Mouse (Mus musculus) lung, adult 18-20 months (tissue): ENCODE measurements around the gene Enpp1.

Experiments used
- DNase-seq, 2 experiments: peaks; one replicate each; pipeline ENCODE4 v3.0.0; 2022; ENCODE audit warnings: mixed read lengths in 2 of 2

Gene Enpp1

DNA sequence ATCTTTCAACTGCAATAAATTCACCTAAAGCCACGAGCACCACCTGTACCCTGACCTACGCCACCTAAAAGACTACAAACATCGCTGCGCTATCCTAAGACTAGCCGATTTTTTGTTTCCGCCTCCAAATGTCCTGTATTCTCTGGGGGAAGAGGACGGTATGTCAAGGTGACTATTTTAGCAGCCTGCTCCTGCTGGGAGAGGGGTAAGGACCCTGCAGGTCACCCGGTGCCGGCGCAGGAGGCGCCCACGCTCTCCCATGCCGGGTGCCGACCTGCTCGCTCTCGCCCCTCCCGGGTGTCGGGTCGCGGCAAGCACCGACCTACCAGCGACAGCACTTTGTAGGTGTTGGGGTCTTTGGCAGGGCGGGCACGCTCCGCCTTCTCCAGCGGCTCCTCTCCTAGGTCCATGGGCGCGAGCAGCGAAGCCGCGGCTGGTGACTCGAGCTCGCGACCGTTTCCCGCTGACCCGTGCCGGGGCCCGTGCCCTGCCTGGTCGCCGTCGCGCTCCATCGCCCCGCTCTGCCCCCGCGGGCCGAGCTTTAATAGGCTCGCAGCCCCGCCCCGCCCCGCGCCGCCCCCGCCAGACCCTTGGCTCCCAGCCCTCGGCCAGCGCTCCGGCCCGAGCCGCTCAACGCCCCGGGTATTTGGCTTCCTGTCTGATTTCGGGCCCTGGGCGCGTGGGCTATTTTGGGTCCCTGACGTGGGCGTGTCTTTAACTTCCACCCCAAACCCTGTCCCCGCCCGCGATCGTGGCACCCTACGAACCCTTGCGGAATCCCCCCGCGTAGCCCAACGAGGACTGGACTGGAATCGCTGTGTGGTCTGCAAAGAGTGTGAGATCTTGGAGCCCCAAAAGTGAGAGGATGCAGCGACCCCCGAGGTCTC is at the start of gene Enpp1:
Gene Enpp1 (minus strand): TSS at position 680 of the 887 bp plus-strand sequence.
- DNase-seq: peak; percentile 42 to 45

DNA sequence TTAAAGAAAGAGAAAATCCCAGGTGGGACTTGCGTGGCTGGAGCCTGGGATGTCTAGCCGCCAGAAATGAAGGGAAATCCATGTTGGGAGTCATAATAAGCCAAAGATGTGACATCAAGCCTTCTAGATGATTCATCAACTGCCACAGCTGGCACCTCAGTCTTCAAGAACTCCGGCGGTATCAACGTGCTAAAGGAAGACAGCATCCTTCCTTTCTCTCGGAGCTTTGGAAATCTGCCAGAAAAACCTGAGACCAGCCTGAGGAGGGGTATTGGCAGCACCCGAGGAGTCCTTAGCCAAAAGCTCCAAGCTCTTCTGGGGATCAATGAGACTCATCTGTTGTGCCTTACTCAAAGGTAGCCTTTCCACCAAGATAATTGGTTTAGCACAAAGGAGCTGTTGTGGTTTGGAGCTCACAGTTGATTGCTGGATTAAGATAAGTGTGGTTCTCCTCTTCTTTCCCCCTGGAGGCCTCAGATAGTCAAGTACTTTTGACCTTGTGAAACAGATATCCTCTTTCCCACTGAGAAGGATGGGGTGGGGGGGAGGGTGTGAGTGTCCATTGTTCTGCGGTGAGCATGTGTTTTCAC is 46.5 kb upstream of the Enpp1 start:
- DNase-seq: no peak

DNA sequence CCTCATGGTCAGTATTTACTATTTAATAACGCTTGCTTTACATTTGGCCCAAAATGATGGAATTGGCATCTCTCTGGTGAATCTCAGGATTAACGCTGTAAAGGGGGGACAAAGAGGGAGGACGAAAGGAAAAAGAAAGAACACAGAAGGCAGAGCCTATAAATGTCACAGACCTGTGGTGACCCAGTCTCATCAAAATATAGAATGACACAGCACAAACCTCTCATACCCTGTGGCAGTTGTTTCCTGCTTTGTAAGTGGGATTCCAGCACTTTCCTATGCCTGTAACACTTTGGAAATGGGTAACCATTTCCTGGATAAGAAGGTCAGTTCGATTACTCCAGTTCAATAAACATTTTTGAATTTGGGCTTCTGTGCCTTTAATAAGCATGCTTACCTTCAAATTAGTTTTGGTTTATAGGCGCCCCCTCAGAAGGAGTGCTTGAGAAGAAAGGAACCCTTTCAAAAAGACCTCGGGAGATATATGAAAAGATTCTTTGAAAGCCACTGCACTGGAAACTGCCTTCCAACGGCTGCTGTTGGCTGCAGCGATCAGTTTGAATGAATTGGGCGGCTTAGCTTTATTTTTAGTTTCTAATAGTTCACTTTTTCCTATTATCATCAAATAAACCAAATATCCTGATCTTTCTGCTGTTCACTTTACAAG is 43.0 kb upstream of the Enpp1 start:
- no peak for DNase-seq

DNA sequence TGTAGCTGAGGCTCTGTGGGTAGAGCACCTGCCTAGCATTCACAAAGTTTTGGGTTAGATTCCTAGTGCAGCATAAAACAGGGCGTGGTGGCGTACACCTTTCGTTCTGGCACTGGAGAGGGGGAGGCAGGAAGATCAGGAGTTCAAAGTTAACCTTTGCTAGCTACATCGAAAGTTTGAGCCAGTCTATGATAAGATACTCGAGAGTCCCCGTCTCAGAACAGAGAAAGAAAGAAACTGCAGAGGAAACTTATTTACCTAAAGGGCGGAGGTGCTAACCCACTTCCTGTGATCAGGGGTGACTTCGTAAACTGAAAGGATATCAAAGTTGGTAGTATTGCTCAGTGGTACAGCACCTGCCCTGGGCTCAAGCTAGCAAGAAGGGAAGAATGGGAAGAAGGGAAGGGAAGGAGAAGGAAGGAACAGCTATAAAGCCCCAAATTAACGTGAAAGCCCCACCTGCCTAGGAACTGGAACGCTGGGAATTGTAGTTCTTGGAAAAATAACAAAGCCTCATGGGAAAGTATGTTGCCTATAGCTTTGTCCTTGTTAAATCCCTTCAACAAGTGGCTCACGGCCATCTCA is 42.4 kb upstream of the Enpp1 start:
- peak; percentile 1 to 4 for DNase-seq

DNA sequence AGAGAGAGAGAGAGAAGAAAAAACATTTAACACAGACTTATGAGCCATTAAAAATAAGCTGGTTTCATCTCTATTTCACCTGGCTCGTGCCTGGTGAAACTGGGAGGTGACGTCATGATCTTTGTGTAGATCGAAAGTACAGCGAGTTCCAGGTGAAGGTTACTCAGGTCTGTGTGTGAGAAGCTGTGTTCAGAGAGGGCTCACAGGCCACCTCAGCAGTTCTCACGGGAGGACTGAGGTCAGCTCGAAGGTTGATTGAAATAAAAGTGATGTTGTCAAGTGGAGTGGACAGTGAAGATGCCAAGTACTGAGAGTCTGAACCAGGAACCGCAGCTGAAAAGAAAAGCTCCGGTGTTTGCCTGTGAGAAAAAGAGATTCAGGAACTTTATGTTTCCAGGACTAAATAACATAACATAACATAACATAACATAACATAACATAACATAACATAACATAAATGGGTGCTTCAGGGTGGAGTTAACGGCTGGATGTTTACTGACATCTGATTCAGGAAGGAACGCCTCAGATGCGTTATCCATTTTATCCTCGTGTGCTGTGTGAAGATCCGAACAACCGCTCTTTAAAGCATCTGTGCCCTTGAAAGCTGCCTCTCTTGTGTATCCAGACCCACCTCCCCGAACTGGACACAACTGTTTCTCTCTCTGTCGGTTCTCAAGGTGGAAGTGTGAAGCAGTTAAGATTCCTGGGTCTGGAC is 41.7 kb upstream of the Enpp1 start:
- DNase-seq: peak; percentile 14 to 30

DNA sequence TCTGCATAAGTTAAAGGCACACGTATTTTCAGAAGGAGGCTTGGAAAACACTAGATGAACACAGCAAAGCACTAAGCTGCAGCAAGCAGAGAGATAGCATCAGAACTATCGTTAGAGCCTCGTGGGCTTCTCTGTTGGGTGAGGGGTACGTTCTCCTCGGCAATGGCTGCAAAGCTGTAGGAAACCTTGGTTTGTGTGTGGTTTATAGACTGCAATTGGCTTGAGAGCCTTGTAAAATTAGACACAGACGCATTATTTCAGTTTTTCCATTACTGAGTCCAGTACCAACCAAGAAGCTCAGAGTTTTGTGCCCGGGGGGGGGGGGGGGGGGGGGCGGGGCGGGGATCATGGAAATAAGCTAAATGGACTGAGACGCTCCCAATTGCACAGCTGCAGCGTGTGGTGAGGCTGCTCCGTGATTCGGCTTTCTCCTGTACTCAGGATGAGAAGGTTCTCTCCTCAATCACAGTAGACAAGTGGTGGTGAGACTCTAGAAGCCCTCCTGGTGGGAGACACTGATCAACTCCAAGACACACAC is 31.1 kb upstream of the Enpp1 start:
- no peak for DNase-seq

DNA sequence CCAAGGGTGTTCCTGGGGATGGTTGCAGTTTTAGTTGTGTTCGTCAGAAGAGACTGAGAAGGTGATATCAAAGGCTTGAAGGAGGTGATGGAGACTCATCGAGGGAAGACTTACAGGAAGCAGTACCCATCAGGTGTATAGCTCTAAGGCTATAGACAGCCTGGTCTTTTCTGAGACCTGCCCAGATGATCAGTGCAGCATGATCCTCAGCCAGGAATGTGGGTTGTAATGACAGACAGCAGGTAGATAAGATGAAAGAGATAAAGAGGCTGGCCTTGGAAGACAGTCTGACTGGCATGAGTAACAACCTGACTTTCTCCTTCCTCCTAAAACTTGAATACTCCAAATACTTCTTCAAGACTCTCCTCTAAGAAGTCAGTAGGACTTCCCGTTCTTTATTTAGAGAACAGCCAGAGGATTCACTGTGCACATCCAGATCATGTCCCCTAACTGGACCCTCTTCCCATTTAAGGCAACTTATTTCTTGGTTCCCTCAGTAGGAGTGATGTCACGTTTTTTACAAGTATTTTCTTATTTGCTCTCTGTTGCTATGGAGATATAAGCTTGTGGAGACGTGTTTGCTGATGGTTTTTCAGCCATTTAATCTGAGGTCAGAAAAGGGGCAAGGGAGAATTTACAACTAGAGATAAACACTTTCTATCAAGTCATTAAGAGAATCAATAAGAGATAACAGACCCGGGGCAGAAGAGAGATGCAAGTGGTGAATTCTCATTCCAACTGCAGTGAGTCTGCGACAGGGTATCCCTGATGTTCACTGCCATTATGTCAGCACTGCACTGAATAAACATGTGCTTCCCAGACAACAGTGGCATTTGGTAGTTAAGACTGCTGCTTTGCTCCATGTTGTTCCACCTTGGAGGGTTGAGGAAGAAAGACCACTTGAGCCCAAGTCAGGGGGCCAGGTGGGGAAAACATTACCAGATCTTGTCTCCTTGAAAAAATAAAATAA is 29.6 kb upstream of the Enpp1 start:
- DNase-seq: no peak

DNA sequence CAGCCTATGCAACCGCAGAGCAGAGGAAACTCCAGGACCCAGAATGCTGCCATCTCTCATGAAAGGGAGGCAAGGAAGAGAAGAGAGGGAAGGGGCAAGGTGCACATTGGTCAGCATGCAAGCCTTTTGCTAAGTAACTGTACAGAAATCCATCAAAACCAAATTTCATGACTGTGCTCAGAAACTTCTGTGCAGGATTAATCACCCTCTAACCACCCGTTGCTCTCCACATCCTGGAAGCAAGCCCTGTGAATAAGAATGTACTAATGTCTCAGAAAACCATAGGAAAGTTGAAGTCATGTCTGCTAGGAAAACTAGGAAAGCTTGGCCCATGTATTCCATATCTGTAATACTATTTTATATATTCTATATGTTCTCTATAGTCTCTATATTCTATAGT is 27.2 kb upstream of the Enpp1 start:
- no peak for DNase-seq

DNA sequence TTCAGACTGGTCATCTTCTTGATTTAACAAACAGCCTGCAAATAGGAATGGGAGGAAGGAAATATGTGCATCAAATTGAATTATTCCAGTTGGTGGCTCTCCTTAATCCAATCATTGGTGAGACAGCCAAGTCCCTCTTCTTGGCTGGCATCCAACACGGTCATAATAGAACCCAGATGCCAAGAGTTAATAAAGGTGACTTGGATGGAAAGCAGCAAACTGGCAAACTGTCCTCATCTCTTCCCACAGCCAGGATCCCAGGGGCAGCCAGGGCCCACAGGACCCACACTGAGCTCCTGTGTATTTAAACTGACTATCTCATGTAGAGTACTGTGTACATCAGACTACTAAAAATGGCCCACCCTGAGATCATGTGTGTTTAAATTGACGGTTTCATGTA is 26.5 kb upstream of the Enpp1 start:
- no peak for DNase-seq

DNA sequence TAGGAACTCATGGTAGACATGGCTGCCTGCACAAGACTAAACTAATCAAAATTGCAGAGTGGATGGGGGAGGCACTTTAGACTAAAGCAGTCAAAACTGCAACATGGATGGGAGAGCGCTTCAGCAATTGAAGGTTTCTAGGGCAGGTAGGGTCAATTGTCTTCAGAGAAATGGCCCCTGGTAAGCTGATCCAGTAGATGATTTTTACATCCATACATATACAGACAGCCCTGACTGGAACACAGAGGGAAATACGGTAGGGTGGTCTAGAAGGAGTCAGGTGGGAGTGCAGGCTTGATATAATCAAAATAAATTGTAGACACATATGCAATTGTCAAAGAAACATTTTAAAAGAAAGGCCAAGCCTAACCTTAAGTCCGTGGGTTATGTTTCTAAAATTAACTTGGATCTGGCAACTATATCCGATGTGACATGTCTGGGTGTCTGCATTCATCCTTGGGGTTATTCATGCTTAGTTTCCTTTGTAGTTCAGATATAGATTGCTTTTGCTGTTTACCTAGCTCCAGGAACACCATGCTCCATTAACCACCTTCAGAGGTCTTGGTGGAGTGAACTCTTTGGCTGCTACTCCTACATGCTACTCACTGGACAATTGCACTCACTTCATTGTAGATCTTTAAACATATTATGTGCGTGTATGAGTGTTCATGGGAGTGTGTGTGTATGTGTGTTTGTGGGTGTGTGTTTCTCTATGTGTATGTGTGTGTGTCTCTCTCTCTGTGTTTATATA is 23.2 kb upstream of the Enpp1 start:
- DNase-seq: no peak

DNA sequence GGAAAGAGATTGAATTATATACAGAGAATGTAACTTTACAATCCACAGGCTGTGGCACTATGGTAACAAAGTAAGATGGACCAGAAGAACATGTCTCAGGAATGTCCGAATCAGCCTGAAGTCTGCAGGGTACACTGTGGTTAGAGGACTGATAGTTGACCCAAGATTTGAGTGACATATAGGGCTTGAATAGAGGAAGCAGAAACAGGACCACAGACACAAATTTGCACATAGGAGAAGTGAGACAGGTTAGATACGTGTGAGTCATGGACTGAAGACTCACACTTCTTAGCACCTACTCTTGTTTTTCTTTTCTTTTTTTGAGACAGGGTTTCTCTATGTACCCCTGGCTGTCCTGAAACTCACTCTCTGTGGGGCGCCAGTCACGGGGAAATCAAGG is 15.5 kb upstream of the Enpp1 start:
- no peak for DNase-seq

DNA sequence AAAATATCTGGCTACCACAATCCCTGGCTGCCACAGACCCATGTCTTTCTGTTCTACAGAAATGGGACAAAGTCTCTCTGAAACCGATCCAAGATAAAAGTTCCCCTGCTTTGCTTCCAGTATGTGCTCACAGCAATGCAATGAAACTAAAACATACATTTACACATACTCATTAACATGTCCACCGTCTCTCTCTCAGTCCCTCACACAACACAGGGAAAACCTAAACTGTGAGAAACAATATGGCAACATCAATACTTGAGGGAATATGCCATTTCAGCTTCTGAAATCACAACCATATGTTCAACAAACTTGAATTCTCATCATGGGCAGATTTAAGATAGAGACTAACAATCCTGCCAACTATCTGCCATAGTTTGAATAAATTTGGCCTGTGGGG is 13.2 kb upstream of the Enpp1 start:
- DNase-seq: no peak

DNA sequence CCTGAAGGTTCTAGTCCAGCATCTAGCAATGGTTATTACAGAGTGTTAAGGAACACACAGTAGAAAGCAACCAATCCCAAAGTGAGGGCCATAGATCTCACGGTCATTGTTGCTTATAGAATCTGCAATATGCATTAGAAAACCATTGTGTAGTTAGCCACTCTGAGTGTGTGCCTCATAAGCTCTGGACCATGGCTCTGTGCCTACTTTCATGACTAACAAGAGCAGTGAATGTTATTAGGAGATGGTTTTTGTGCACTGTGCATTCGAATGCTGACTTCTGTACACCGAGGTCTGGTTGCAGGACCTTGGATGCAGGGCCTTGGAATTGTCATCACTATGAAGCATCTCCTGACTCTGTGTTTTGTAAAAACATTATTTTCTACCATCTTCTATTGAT is 9.9 kb upstream of the Enpp1 start:
- DNase-seq: no peak

DNA sequence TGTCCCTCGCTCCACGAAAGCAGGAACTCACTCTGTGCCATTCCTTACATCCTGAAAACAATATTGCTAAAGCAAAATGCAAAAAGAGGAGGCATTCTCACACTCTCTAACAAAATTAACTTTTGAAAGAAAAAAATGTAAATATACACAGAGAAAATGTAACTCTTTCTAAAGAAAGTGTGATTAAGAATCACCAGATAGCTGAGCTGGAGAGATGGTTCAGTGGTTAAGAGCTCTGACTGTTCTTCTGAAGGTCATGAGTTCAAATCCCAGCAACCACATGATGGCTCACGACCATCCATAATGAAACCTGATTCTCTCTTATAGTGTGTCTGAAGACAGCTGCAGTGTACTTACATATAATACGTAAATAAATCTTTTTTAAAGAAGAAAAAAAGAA is 7.4 kb upstream of the Enpp1 start:
- no peak for DNase-seq

DNA sequence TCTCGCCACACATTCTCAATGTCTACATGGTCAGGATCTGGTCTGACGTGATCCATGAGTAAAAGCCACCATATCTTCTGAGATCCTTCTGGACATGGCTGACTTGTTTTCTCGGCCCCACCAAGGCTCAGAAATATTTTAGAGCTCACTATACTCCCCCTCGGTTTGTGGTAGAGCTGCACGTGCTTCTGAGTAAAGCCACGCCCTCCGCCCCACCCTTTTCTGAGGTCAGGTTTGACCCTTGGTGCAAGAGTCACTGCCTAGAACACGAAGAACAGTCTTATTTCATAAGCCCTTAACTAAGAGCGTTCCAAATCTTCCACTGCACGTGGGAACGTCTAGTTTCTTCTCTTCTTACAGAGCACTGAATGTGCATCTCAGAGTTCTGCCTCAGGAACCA is 6.8 kb upstream of the Enpp1 start:
- DNase-seq: no peak

DNA sequence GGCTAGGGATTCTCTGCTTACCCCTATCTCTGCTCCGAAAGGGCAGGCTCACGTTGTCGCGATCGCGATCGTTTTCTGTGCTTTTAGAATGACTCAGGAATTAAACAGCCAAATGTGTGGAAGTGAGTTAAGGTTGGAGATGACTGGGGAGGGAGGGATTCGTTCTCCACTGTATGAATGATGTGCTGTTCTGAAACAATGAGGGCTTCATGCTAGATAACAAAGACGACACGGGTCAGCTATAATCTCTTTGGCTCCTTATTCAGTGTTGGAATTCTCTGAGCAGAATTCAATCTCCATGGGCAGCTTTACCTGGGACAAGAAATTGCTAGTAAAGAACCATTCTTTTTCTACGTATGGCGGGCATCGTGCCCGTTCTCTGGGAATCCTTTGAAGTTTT is 6.1 kb upstream of the Enpp1 start:
- DNase-seq: no peak

DNA sequence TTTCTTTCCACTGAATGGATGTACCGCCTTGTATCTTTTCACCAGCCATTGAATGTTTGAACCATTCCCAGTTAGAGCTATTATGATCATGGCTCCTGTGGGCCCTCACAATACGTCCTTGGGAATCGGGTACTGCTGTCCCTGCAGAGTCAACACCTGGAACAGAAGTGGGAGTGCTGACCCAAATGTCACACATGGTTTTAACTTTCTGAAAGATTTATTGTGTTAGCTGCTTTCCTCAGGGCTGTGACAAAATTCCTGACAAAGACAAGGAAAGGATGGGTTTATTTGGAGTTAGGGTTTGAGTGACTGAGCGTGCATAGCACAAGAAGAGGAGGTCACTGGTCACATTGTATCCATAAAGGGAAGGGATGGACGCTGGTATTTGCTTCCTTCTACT is 4.3 kb upstream of the Enpp1 start:
- no peak for DNase-seq

DNA sequence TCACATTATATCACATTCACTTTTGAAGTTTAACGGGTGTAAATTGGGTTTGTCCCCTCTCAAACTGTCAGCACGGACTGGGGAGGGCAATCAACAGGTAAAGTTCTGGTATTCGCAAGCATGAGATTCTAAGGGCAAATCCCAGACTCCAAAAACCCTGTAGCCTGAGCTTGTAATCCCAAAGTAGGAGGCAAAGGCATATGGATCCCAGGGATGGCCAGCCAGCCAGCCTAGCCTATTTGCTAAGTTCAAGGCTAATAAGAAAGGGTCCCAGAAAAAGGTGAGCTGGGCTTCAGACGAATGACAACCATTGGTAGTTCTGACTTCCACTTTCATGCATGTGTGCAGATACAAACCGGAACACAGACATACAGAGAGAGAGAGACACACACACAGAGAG is 942 bp upstream of the Enpp1 start:
- no peak for DNase-seq

DNA sequence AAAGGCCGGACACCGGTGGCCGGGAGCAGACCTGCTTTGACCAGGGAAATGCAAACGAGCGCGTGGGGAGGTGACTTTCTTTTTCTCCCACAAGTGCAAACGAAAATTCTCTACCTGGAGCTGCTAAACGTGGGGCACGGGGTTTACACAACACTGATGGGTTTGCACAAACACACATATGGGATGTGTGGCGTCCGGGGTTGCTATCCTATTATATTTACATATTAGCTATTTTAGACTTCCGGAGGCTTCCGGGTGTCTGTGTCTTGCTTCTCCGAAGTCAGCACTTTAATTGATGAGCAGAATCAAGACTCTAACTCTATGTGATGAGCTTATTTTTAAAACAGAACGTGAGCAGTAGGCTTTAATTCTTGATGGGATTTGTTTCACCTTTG is 405 bp upstream of the Enpp1 start:
- no peak for DNase-seq

DNA sequence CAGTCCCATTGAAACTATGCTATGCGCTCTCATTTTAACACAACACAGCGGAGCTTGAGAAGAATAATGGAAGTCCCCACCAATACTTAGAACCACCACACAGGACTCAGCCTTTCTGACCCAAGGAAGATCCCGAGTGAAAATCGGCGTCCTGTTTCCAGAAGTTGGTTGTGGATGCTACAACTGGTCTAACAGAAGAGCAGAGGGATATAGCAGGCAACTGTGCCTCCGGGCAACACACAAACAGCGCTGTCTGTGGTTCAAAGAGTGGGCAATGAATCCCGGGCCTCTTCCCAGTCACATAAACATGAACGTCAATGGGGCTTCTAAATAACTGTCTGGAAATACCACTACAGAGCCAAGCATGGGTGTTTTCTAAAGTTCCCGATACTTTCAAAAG is 888 bp downstream of the Enpp1 start:
- DNase-seq: no peak

DNA sequence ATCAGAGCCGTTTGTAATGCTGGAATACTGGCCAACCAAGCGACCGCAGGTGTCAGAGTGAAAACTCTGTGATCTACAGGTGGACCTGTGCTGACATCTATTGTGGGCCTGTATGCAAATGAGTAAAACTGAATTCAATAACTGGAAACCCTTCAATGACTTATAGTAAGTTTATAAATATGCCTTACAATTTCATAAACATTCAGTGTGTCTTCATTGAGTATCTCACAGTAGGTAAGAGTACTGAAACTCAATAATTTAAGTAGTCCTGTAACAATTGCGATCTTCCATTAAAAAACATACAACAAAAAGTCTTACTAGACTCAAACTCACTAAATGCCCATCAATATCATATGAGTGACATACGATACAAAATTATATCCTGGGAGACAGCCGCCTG is 1.6 kb downstream of the Enpp1 start:
- no peak for DNase-seq
